Mouse (Mus musculus) adrenal gland (tissue): ENCODE data around the gene Zfp941.

ENCODE experiments used
- intact Hi-C: fragments of 180-260 bp; cut with DNase I; formaldehyde crosslinking; loops from one replicate; pipeline ENCODE4 v1.15.1; 2025

Zfp941 gene

GRCm38 (mm10) chr7:140843806-140844205 is 21.8 kb upstream of the Zfp941 start:
- intact Hi-C loops: loop anchor here (1.0 to 10.0 kb wide), 4 partner anchors 59 to 341 kb away; partner anchors contain the start of gene Ifitm1

- intact Hi-C loops: loop anchor here (10.0 kb wide), 2 partner anchors 124 to 344 kb away; partner anchors contain the start of gene Ifitm1
Measured at GRCm38 (mm10) chr7:140840750-140841735, 19.1 kb upstream of the Zfp941 start.

GRCm38 (mm10) chr7:140839556-140839955 is 17.6 kb upstream of the Zfp941 start:
- intact Hi-C loops: no loop called here

- intact Hi-C loops: no loop called here
Measured at GRCm38 (mm10) chr7:140836243-140837115, 14.5 kb upstream of the Zfp941 start.

- intact Hi-C loops: no loop called here
Measured at GRCm38 (mm10) chr7:140835758-140836087, 13.7 kb upstream of the Zfp941 start.

- intact Hi-C loops: loop anchor here (5.0 kb wide), 1 partner anchor 758 kb away; no protein-coding TSS in a partner anchor
Measured at GRCm38 (mm10) chr7:140834968-140835757, 13.2 kb upstream of the Zfp941 start, which contains the start of gene Urah. Gene Urah (plus strand): TSS chr7:140835018.

- intact Hi-C loops: loop anchor here (5.0 kb wide), 1 partner anchor 756 kb away; no protein-coding TSS in a partner anchor
Measured at GRCm38 (mm10) chr7:140833341-140833740, 11.4 kb upstream of the Zfp941 start.

- intact Hi-C loops: loop anchor here (5.0 kb wide), 1 partner anchor 754 kb away; no protein-coding TSS in a partner anchor
Measured at GRCm38 (mm10) chr7:140831447-140831846, 9.5 kb upstream of the Zfp941 start.

- intact Hi-C loops: no loop called here
Measured at GRCm38 (mm10) chr7:140828171-140828881, 6.3 kb upstream of the Zfp941 start.

GRCm38 (mm10) chr7:140822731-140823130 is 753 bp upstream of the Zfp941 start:
- intact Hi-C loops: no loop called here

- intact Hi-C loops: no loop called here
Measured at GRCm38 (mm10) chr7:140821305-140821652, 699 bp downstream of the Zfp941 start.

GRCm38 (mm10) chr7:140820173-140820572 is 1.8 kb downstream of the Zfp941 start:
- intact Hi-C loops: no loop called here

- intact Hi-C loops: no loop called here
Measured at GRCm38 (mm10) chr7:140812850-140813249, 9.1 kb downstream of the Zfp941 start.

- intact Hi-C loops: no loop called here
Measured at GRCm38 (mm10) chr7:140811714-140812113, 10.3 kb downstream of the Zfp941 start.

- intact Hi-C loops: no loop called here
Measured at GRCm38 (mm10) chr7:140810496-140810895, 11.5 kb downstream of the Zfp941 start.

- intact Hi-C loops: no loop called here
Measured at GRCm38 (mm10) chr7:140805704-140806103, 16.3 kb downstream of the Zfp941 start.

GRCm38 (mm10) chr7:140802629-140803028 is 19.3 kb downstream of the Zfp941 start:
- intact Hi-C loops: no loop called here

GRCm38 (mm10) chr7:140798212-140798611 is 23.8 kb downstream of the Zfp941 start:
- intact Hi-C loops: no loop called here

- intact Hi-C loops: no loop called here
Measured at GRCm38 (mm10) chr7:140797619-140798018, 24.4 kb downstream of the Zfp941 start.

- intact Hi-C loops: no loop called here
Measured at GRCm38 (mm10) chr7:140793541-140793940, 28.4 kb downstream of the Zfp941 start.
